Mouse (Mus musculus) heart, postnatal 4 days (tissue): ENCODE results near the gene Tomt. TPM values are rescaled to one million over a fixed set of nuclear protein-coding genes. Genes with fewer than 3 reads are reported as not detected.

Experiments used
- DNase-seq: peaks from one replicate; pipeline ENCODE4 v3.0.0; 2021
- microRNA-seq, 2 experiments: library from miRNA; unstranded; fragments of <30 nt; microRNA quantifications; one replicate each; pipeline ENCODE4 v1.2.0; 2021 to 2022
- total RNA-seq, 2 experiments: library from RNA; stranded (reverse); gene quantifications; 2 replicates each; pipeline ENCODE4 v1.2.3; 2021

The Tomt gene
- total RNA-seq, 2 experiments from 2014 or later: not detected

GRCm38 (mm10) chr7:101853816-101854215 is 52.3 kb downstream of the Tomt start:
- DNase-seq: no peak

GRCm38 (mm10) chr7:101852846-101853245 is 53.3 kb downstream of the Tomt start:
- DNase-seq: no peak

GRCm38 (mm10) chr7:101851689-101852088 is 54.5 kb downstream of the Tomt start:
- no peak for DNase-seq

Small RNA genes lying within 50 kb of the gene (microRNA-seq; reads per million reads assigned to microRNA genes)
- gene Gm22655: 0 reads per million in 2 experiments

Other genes with a start within 250 kb of the Tomt start
- gene Clpb, start 242.7 kb downstream of the Tomt start, total RNA-seq: 10 to 100 TPM; 50.3 to 52.7 TPM
- under 1 TPM; 0.27 to 0.43 TPM for gene Phox2a, start 88.0 kb downstream of the Tomt start, total RNA-seq
- 100 to 1,000 TPM; 139 to 141 TPM for gene Inppl1, start 68.1 kb downstream of the Tomt start, total RNA-seq
- gene Folr2, start 49.2 kb downstream of the Tomt start, total RNA-seq: under 1 TPM; 0.33 to 0.38 TPM
- gene Anapc15, start 42.6 kb downstream of the Tomt start, total RNA-seq: 10 to 100 TPM; 45.7 to 50.8 TPM
- 1 to 10 TPM; 1.1 to 2.9 TPM for gene Folr1, start 35.6 kb downstream of the Tomt start, total RNA-seq
- 100 to 1,000 TPM; 104 to 109 TPM for gene Lamtor1, start 455 bp downstream of the Tomt start, total RNA-seq
- 1 to 10 TPM; 1.1 TPM for gene Lrrc51, start 27.5 kb upstream of the Tomt start, total RNA-seq
- gene Numa1, start 27.8 kb upstream of the Tomt start, total RNA-seq: 100 to 1,000 TPM in 1 of 2 experiments, 10 to 100 TPM in 1; 98.4 to 108 TPM
- 1 to 10 TPM; 3.6 to 4.1 TPM for gene Il18bp, start 112.3 kb upstream of the Tomt start, total RNA-seq
- 10 to 100 TPM; 23.8 to 25.6 TPM for gene Rnf121, start 159.1 kb upstream of the Tomt start, total RNA-seq
- 10 to 100 TPM; 13.2 to 13.3 TPM for gene Xndc1, start 159.2 kb upstream of the Tomt start, total RNA-seq
- 1 to 10 TPM in 1 of 2 experiments, under 1 TPM in 1; 0.90 to 1.1 TPM for gene Xntrpc, start 159.4 kb upstream of the Tomt start, total RNA-seq
- gene Trpc2, start 176.8 kb upstream of the Tomt start, total RNA-seq: under 1 TPM; 0.36 to 0.50 TPM
- 1 to 10 TPM; 8.0 to 8.1 TPM for gene Art1, start 195.4 kb upstream of the Tomt start, total RNA-seq
- 1 to 10 TPM in 1 of 2 experiments, under 1 TPM in 1; 0.45 to 1.1 TPM for gene Art5, start 203.1 kb upstream of the Tomt start, total RNA-seq
- under 1 TPM in 1 of 2 experiments, not detected in 1; 0.10 TPM for gene Chrna10, start 210.5 kb upstream of the Tomt start, total RNA-seq